Mouse (Mus musculus) stomach, embryonic 16.5 days (tissue): ENCODE measurements around the gene Psmd1. TPM values are rescaled to one million over a fixed set of nuclear protein-coding genes. Genes with fewer than 3 reads are reported as not detected.
A peak's percentile ranks its signal among the peaks of the same experiment; 100 is the strongest.

Experiments used
- ATAC-seq: fragments of 200-750 bp; cut with Nextera tagmentation; 2 replicates; pipeline ENCODE4 v1.8.0; 2017; ENCODE audit warnings: moderate number of reproducible peaks, moderate TSS enrichment; ENCODE audit not compliant: insufficient read depth, low FRiP score
- H3K27ac ChIP-seq: fragments of 300-500 bp; sonication (generic); 2 replicates; pipeline ENCODE4 v1.5.1; 2014; ENCODE audit warnings: low read length
- H3K27me3 ChIP-seq: fragments of 300-500 bp; sonication (generic); 2 replicates; pipeline ENCODE4 v1.6.1; 2014; ENCODE audit warnings: low read length, control low read depth, mixed read lengths; ENCODE audit not compliant: control insufficient read depth, insufficient read depth
- H3K36me3 ChIP-seq: fragments of 300-500 bp; sonication (generic); 2 replicates; pipeline ENCODE4 v1.6.1; 2014; ENCODE audit warnings: low read length; ENCODE audit not compliant: control insufficient read depth, insufficient read depth
- H3K4me1 ChIP-seq: fragments of 300-500 bp; sonication (generic); 2 replicates; pipeline ENCODE4 v1.6.1; 2014; ENCODE audit warnings: low read length, control low read depth, mixed read lengths; ENCODE audit not compliant: control insufficient read depth, insufficient read depth
- H3K4me2 ChIP-seq: fragments of 300-500 bp; sonication (generic); 2 replicates; pipeline ENCODE4 v1.6.1; 2014; ENCODE audit warnings: low read depth, low read length, mixed read lengths
- H3K4me3 ChIP-seq: fragments of 300-500 bp; sonication (generic); replicated peaks from 2 replicates; pipeline ENCODE4 v1.5.1; 2014; ENCODE audit warnings: mild to moderate bottlenecking, low read length
- H3K9ac ChIP-seq: fragments of 300-500 bp; sonication (generic); 2 replicates; pipeline ENCODE4 v1.6.1; 2014; ENCODE audit warnings: low read length
- H3K9me3 ChIP-seq: fragments of 300-500 bp; sonication (generic); replicated peaks from 2 replicates; pipeline ENCODE4 v1.6.1; 2016; ENCODE audit warnings: low read length, control low read depth; ENCODE audit not compliant: control insufficient read depth
- WGBS: fragments of 180-500 bp; shearing (Covaris S2); extraction: QIAGEN DNeasy Blood & Tissue Kit; methylation state at CpG from one replicate; pipeline ENCODE4 v1.1.7; 2014; 5-methylcytosine and 5-hydroxymethylcytosine counted together
- polyA plus RNA-seq: library from polyadenylated mRNA; unstranded; fragments of >200 nt; fragmentation: Nextera tagmentation; extraction: Ambion mirVana; gene quantifications from 2 replicates; pipeline ENCODE4 v1.2.1, GENCODE M21; 2015

Gene Psmd1
- polyA plus RNA-seq, 1 experiment from 2014 or later, result 150 TPM

DNA sequence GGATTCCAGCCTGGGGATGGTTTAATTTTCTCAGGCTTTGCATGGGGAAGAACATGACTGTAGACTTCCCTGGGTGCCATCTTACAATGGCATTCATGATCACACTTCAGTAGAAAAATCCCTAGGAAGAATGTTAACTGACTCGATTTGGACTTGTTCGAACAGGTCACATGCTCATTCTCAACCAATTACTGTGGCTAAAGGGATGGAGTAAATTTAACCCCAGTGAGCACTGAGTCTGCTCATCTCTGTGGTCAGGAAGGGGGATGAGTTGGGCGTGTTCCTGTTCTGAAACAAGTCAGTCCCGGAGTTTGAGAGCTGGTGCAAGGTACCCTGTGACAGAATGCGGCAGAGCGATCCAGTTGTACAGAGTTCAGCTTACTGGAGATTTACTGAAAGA, 86.7 kb downstream of the Psmd1 start:
- WGBS, result 73% methylated on average over 6 of the region's 6 CpGs

GRCm38 (mm10) chr1:86151376-86151775, 87.2 kb downstream of the Psmd1 start:
- Histone ChIP-seq H3K4me2 (no peak overlapping the region), H3K27ac (no peak overlapping the region), H3K27me3 (no peaks in the 10 kb centered on the region), H3K9ac (no peak overlapping the region), H3K4me1 (peaks cover 13% of the 10 kb centered on the region), H3K4me3 (no peak overlapping the region), H3K36me3 (no peaks in the 10 kb centered on the region), H3K9me3 (no peaks in the 10 kb centered on the region)
- WGBS, result 74% methylated on average over 7 of the region's 7 CpGs
- ATAC-seq, result no peak

More for the DNA sequence above, 86.7 kb downstream of the Psmd1 start:
- H3K4me2 ChIP-seq, result no peak overlapping the region
- no peak overlapping the region for H3K9ac ChIP-seq
- H3K27me3 ChIP-seq, result no peaks in the 10 kb centered on the region
- no peak overlapping the region for H3K4me3 ChIP-seq
- H3K4me1 ChIP-seq, result peaks cover 13% of the 10 kb centered on the region
- no peak overlapping the region for H3K27ac ChIP-seq
- H3K9me3 ChIP-seq, result no peaks in the 10 kb centered on the region
- H3K36me3 ChIP-seq, result no peaks in the 10 kb centered on the region
- no peak for ATAC-seq

GRCm38 (mm10) chr1:86152618-86153017, 88.4 kb downstream of the Psmd1 start:
- no peak for ATAC-seq
- Histone ChIP-seq H3K4me1 (peaks cover 13% of the 10 kb centered on the region), H3K9ac (no peak overlapping the region), H3K36me3 (no peaks in the 10 kb centered on the region), H3K4me2 (no peak overlapping the region), H3K27me3 (no peaks in the 10 kb centered on the region), H3K9me3 (no peaks in the 10 kb centered on the region), H3K4me3 (no peak overlapping the region), H3K27ac (no peak overlapping the region)
- WGBS, result 85% methylated on average over 1 of the region's 1 CpGs

DNA sequence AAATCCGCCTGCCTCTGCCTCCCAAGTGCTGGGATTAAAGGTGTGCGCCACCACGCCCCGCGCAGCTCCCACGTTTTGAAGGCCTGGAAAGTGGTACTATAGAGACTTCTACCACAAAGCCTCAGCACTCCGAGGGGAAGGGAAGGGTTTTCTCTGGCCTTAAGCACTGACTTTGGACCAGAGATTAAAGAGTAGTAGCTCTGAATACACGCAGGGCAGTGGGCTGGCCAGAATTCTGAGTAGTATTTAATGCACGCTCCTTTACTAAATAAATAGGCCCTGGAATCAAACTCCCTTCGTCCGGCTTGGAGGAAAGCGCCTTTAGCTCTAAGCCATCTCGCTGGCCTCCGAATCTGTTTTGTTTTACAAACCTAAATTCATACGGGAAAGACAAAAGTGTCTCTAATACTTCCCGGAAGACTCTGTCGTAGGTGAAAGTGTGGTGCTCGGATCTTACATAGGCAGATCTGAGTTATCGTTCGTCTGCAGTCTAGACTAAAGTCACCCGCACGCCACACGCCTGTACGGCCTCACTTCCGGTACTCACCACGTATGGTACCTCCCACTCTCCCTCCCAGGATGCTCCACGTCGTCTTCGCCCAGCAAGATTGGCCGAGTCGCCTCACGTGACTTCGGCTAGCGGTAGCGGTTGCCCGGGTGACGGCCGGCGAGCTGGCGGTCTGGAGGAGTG, 90.1 kb downstream of the Psmd1 start, which contains the start of gene Armc9:
Gene Armc9, plus strand, starts transcription at position 648 of the 691 bp plus-strand sequence.
- H3K36me3 ChIP-seq, result no peaks in the 10 kb centered on the region
- peak within 1 kb of the TSS; percentile 82 for H3K9ac ChIP-seq
- 3% methylated on average over 40 of the region's 40 CpGs for WGBS
- peak within 1 kb of the TSS; percentile 94 for H3K27ac ChIP-seq
- peak; percentile 100 for ATAC-seq
- H3K4me2 ChIP-seq, result peak within 1 kb of the TSS; percentile 80
- peak within 1 kb of the TSS; percentile 85 for H3K4me3 ChIP-seq
- no peaks in the 10 kb centered on the region for H3K27me3 ChIP-seq
- peaks cover 13% of the 10 kb centered on the region for H3K4me1 ChIP-seq
- H3K9me3 ChIP-seq, result no peaks in the 10 kb centered on the region

GRCm38 (mm10) chr1:86154824-86155164, 90.6 kb downstream of the Psmd1 start:
- Histone ChIP-seq H3K4me3 (peak overlapping the region; percentile 85), H3K36me3 (no peaks in the 10 kb centered on the region), H3K9me3 (no peaks in the 10 kb centered on the region), H3K27ac (no peak overlapping the region), H3K9ac (peak overlapping the region; percentile 82), H3K4me2 (peak overlapping the region; percentile 80), H3K27me3 (no peaks in the 10 kb centered on the region), H3K4me1 (peaks cover 13% of the 10 kb centered on the region)
- 0% methylated on average over 18 of the region's 18 CpGs for WGBS
- no peak for ATAC-seq

GRCm38 (mm10) chr1:86156075-86156474, 91.9 kb downstream of the Psmd1 start:
- no peaks in the 10 kb centered on the region for H3K9me3 ChIP-seq
- no peak for ATAC-seq
- no peak overlapping the region for H3K4me3 ChIP-seq
- H3K36me3 ChIP-seq, result peaks cover 3% of the 10 kb centered on the region; the same call in 1 of the 2 replicates
- peaks cover 13% of the 10 kb centered on the region for H3K4me1 ChIP-seq
- no peaks in the 10 kb centered on the region for H3K27me3 ChIP-seq
- H3K9ac ChIP-seq, result no peak overlapping the region
- WGBS, result 80% methylated on average over 3 of the region's 3 CpGs
- H3K27ac ChIP-seq, result no peak overlapping the region
- no peak overlapping the region for H3K4me2 ChIP-seq

DNA sequence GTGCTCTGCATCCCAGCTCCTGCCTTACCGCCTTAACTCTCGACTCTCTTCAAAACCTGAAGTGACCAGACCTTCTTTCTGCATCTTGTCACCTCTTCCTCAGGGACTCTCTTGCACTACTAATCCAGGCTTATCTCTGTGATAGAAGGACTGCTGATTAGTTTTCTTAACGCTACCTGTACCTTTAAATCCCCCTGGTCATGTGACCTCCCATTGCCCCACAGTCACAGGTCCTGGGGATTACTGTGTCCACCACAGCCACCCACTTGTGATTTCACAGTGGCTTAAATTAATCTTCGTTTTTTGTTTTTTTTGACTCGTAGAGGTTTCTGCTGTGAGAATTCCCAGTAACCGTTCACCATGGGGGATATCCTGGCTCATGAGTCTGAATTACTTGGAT, 92.4 kb downstream of the Psmd1 start:
- Histone ChIP-seq H3K4me1 (peaks cover 13% of the 10 kb centered on the region), H3K27me3 (no peaks in the 10 kb centered on the region), H3K4me2 (no peak overlapping the region), H3K9me3 (no peaks in the 10 kb centered on the region), H3K36me3 (peaks cover 3% of the 10 kb centered on the region; the same call in 1 of the 2 replicates), H3K27ac (no peak overlapping the region), H3K4me3 (no peak overlapping the region), H3K9ac (no peak overlapping the region)
- ATAC-seq, result no peak
- 86% methylated on average over 6 of the region's 6 CpGs for WGBS

GRCm38 (mm10) chr1:86160059-86160458, 95.9 kb downstream of the Psmd1 start:
- Histone ChIP-seq H3K9me3 (no peaks in the 10 kb centered on the region), H3K27me3 (no peaks in the 10 kb centered on the region), H3K4me3 (no peak overlapping the region), H3K27ac (no peak overlapping the region), H3K9ac (no peak overlapping the region), H3K4me2 (no peak overlapping the region), H3K4me1 (peaks cover 6% of the 10 kb centered on the region; the same call in 1 of the 2 replicates), H3K36me3 (peaks cover 3% of the 10 kb centered on the region; the same call in 1 of the 2 replicates)
- WGBS, result 89% methylated on average over 6 of the region's 6 CpGs
- no peak for ATAC-seq

GRCm38 (mm10) chr1:86160479-86160878, 96.3 kb downstream of the Psmd1 start:
- H3K27me3 ChIP-seq, result no peaks in the 10 kb centered on the region
- H3K4me2 ChIP-seq, result no peak overlapping the region
- ATAC-seq, result no peak
- WGBS, result 87% methylated on average over 5 of the region's 5 CpGs
- H3K4me1 ChIP-seq, result peaks cover 2% of the 10 kb centered on the region; the same call in 1 of the 2 replicates
- no peak overlapping the region for H3K9ac ChIP-seq
- H3K4me3 ChIP-seq, result no peak overlapping the region
- H3K36me3 ChIP-seq, result peaks cover 3% of the 10 kb centered on the region; the same call in 1 of the 2 replicates
- no peak overlapping the region for H3K27ac ChIP-seq
- H3K9me3 ChIP-seq, result no peaks in the 10 kb centered on the region
